Mouse (Mus musculus): ENCODE measurements around the gene Znrd1.

Znrd1 gene

GRCm38 (mm10) chr17:36971172-36971850 is 13.0 kb upstream of the Znrd1 start:
- in situ Hi-C loops (cut with MseI, MboI): no loop called here

- in situ Hi-C loops (cut with MseI, MboI): no loop called here
These were observed 12.0 kb upstream of the Znrd1 start for GRCm38 (mm10) chr17:36970316-36970890.

- in situ Hi-C loops (cut with MseI, MboI): no loop called here
These were observed 8.5 kb upstream of the Znrd1 start for GRCm38 (mm10) chr17:36966875-36967274.

DNA sequence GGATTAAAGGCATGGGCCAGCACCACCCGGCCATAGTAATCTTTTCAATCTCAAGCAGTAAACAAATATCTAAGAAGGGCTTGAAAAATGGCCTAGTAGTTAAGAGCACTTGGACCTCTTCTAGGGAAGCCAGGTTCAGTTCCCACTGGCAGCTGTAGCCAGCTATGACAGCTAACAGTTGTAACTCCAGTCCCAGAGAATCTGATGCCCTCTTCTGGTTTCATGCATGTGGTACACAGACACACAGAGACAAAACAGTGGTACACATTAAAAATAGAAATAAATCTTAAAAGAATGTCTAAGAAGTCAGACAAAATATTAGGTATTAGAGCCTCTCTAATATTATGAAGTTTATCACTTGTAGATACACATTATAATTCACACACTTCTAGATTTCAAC is 2.8 kb upstream of the Znrd1 start:
- in situ Hi-C loops (cut with MseI, MboI): no loop called here

DNA sequence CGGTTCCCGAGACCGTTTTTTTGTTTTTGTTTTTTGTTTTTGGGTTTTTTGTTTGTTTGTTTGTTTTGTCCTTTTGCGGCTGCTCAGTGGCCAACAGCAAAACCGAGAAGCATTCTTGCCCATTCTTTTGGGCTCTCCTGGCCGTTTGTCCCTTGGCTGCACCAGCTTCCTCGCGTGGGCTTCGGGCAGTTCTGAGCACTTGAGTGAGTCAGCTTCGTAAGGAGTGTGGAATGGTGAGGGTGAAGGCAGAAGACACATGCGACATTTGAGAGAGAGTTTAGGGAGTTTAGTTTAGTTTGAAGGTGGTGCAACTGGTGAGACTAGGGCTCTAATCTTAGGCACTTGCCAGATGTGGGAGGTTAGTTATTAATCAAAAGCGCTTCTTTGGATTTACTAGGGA is 525 bp upstream of the Znrd1 start:
- in situ Hi-C loops (cut with MseI, MboI): no loop called here

DNA sequence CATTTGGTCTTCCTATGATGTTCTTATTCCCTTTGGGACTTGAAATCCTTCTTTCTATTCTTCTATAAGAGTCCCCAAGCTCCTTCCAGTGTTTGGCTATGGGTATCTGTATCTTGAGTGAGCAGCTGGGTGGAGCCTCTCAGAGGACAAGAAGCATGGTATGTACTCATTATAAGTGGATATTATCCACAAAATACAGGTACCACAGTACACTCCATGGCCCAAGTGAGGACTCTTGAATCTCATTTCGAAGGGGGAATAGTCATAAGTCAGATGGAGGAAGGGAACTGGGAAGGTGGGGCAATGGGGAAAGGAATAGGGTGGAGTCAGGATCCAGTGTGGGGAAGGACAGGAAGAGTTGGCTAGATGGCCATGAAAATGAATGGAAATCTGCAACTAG is 5.3 kb downstream of the Znrd1 start:
- in situ Hi-C loops (cut with MseI, MboI): no loop called here

- in situ Hi-C loops (cut with MseI, MboI): no loop called here
These were observed 5.7 kb downstream of the Znrd1 start for GRCm38 (mm10) chr17:36952631-36953030.

- in situ Hi-C loops (cut with MseI, MboI): no loop called here
These were observed 7.1 kb downstream of the Znrd1 start, which contains the start of gene Ppp1r11 for GRCm38 (mm10) chr17:36950981-36951947. TSS of gene Ppp1r11 (minus strand) at chr17:36951741.

GRCm38 (mm10) chr17:36949265-36949664 is 9.1 kb downstream of the Znrd1 start:
- in situ Hi-C loops (cut with MseI, MboI): no loop called here

- in situ Hi-C loops (cut with MseI, MboI): no loop called here
These were observed 10.1 kb downstream of the Znrd1 start for GRCm38 (mm10) chr17:36948286-36948685.

- in situ Hi-C loops (cut with MseI, MboI): no loop called here
These were observed 11.1 kb downstream of the Znrd1 start for GRCm38 (mm10) chr17:36947051-36947819.

- in situ Hi-C loops (cut with MseI, MboI): no loop called here
These were observed 14.1 kb downstream of the Znrd1 start for GRCm38 (mm10) chr17:36944121-36944775.

DNA sequence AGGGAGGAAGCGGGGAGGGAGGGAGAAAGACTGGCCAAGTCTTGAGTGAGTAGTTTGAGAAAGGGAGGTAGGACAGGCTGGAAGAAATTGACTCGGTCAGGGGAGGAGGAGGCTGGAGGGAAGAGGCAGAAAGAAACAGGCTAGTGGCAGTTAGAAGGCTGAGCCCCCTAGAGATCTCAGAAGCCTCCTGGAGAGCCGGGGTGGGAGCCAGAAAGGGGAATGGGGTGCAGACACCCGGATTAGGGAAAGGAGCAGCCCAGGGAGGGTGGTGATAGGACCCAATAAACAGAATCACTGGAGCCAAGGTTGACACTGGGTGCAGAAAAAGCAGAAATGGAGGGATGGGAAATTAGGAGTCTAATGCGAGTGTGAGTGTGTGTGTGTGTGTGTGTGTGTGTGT is 14.7 kb downstream of the Znrd1 start:
- in situ Hi-C loops (cut with MseI, MboI): no loop called here

- in situ Hi-C loops (cut with MseI, MboI): no loop called here
These were observed 15.4 kb downstream of the Znrd1 start, which contains the start of gene Rnf39 for GRCm38 (mm10) chr17:36942791-36943471. TSS of gene Rnf39 (plus strand) at chr17:36942918.

DNA sequence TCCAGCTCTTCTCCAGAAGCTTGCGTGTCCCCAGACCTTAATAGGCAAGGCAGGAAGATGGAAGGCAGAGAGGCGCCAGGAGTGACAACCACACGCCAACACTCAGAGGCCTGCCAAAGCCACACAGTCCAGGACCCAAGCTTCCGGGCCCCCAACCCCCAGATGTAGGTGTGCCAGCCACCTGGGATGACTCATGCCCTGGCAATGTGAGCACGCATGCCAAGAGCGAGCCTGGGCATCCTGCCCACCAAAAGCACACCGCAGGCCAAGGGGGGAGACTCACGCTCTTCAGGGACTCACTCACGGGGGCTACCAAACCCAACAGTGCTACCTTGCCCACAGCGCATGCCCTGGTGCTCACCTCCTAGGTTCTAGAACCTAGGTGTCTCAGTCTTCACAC is 16.0 kb downstream of the Znrd1 start:
- in situ Hi-C loops (cut with MseI, MboI): no loop called here

DNA sequence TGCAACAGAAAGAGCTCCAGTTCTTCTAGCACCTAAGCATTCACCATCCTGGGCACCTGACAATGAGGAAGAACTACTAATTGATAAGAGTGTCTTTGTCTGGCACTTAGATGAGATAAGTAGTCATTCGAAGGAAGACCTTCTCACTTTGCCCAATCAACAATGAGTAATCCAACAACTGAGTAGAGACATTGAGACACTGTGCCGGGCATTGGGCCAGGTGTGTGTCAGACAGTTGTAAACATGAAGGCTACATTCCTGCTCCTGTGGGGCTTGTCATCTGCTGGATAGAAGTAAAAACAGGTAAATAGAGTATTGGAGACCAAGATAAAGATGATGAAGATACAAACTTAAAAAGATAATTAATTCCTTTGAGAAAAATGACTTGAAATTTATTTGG is 20.3 kb downstream of the Znrd1 start:
- in situ Hi-C loops (cut with MseI, MboI): no loop called here

- in situ Hi-C loops (cut with MseI, MboI): no loop called here
These were observed 26.6 kb downstream of the Znrd1 start for GRCm38 (mm10) chr17:36931806-36932205.

DNA sequence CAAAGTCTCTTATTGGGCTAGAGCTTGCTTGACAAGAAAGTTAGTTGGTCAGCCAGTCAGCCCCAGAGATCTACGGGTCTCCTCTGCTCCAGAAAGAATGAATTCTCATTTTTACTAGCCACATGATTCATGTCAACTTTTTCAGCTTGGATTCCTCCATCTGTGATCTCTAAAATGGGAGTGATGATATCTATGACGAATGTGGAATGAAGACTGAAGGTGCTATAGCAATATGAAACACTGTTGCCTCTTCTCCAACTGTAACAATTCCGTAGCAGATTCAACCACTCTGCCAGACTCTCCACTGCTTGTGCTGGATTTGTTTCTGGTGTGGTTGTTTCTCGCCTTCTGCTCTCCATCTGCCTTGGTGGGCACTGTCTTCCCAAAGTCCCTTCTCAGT is 27.2 kb downstream of the Znrd1 start:
- in situ Hi-C loops (cut with MseI, MboI): no loop called here

DNA sequence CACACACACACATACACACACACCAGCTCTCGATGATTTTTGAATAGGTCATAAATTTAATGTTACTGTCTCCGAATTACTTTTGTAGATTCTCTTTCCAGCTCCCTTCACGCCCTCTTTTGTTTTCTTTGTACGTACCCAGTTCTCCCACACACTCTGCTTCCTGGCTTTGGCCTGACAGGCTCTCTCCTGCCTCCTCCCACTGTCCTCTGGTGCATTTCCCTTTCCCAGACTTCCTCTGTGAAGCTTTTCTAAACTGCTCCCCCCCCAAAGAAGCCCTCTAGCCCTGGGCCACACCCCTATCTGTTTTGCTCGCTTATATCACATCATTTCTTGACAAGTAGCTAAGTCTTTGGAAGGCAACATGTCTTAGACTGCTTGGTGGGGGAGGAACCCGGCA is 28.1 kb downstream of the Znrd1 start:
- in situ Hi-C loops (cut with MseI, MboI): no loop called here

GRCm38 (mm10) chr17:36929236-36929932 is 29.0 kb downstream of the Znrd1 start:
- in situ Hi-C loops (cut with MseI, MboI): no loop called here
